Mouse (Mus musculus) hindbrain, embryonic 16.5 days (tissue): ENCODE measurements around the gene 9530077C05Rik. TPM values are rescaled to one million over a fixed set of nuclear protein-coding genes. Genes with fewer than 3 reads are reported as not detected.
"Not testable (repeated sequence)": the region's sequence is repeated elsewhere in the genome, so short reads cannot be mapped to it uniquely, and the experiment has no call there.

Experiments
- ATAC-seq: fragments of 200-750 bp; cut with Nextera tagmentation; 2 replicates; pipeline ENCODE4 v1.8.0; 2017; ENCODE audit warnings: moderate TSS enrichment, moderate library complexity
- H3K27ac ChIP-seq: fragments of 300-500 bp; sonication (generic); 2 replicates; pipeline ENCODE4 v1.5.1; 2014; ENCODE audit warnings: low read depth, mild to moderate bottlenecking, control low read depth, low read length, moderate library complexity
- H3K27me3 ChIP-seq: fragments of 300-500 bp; sonication (generic); replicated peaks from 2 replicates; pipeline ENCODE4 v1.6.1; 2014; ENCODE audit warnings: low read length; ENCODE audit not compliant: control insufficient read depth, insufficient read depth
- H3K36me3 ChIP-seq: fragments of 300-500 bp; sonication (generic); 2 replicates; pipeline ENCODE4 v1.6.1; 2014; ENCODE audit warnings: mild to moderate bottlenecking, low read length, moderate library complexity, mixed read lengths; ENCODE audit not compliant: control insufficient read depth, insufficient read depth
- H3K4me1 ChIP-seq: fragments of 300-500 bp; sonication (generic); 2 replicates; pipeline ENCODE4 v1.6.1; 2014; ENCODE audit warnings: low read depth, low read length; ENCODE audit not compliant: control insufficient read depth, insufficient read depth
- H3K4me2 ChIP-seq: fragments of 300-500 bp; sonication (generic); 2 replicates; pipeline ENCODE4 v1.6.1; 2014; ENCODE audit warnings: mild to moderate bottlenecking, low read length, control low read depth, moderate library complexity
- H3K4me3 ChIP-seq: fragments of 300-500 bp; sonication (generic); 2 replicates; pipeline ENCODE4 v1.5.1; 2014; ENCODE audit warnings: mild to moderate bottlenecking, low read length, control low read depth, moderate library complexity
- H3K9ac ChIP-seq: fragments of 300-500 bp; sonication (generic); 2 replicates; pipeline ENCODE4 v1.6.1; 2014; ENCODE audit warnings: low read depth, mild to moderate bottlenecking, control low read depth, low read length, moderate library complexity
- H3K9me3 ChIP-seq: fragments of 300-500 bp; sonication (generic); 2 replicates; pipeline ENCODE4 v1.6.1; 2014; ENCODE audit warnings: mild to moderate bottlenecking, low read length, moderate library complexity; ENCODE audit not compliant: control insufficient read depth
- WGBS: fragments of 180-500 bp; shearing (Covaris S2); extraction: QIAGEN DNeasy Blood & Tissue Kit; methylation state at CpG from one replicate; pipeline ENCODE4 v1.1.7; 2014; 5-methylcytosine and 5-hydroxymethylcytosine counted together
- polyA plus RNA-seq: library from polyadenylated mRNA; unstranded; fragments of >200 nt; fragmentation: Nextera tagmentation; extraction: Ambion mirVana; gene quantifications from 2 replicates; pipeline ENCODE4 v1.2.1, GENCODE M21; 2015

9530077C05Rik gene
- polyA plus RNA-seq, 1 experiment from 2014 or later = 19.3 TPM

- H3K4me2 ChIP-seq = peak within 1 kb of the TSS; percentile 96
- ATAC-seq = peak; percentile 97
Measured at GRCm38 (mm10) chr9:22389021-22389476, 22.3 kb upstream of the 9530077C05Rik start, which contains the start of gene Anln. Gene Anln, minus strand, starts transcription at chr9:22389188.

GRCm38 (mm10) chr9:22389736-22390245, 21.5 kb upstream of the 9530077C05Rik start:
- Histone ChIP-seq H3K27me3 (no peaks in the 10 kb centered on the region), H3K4me1 (peaks cover 5% of the 10 kb centered on the region), H3K4me2 (peak overlapping the region; percentile 96), H3K9me3 (no peaks in the 10 kb centered on the region), H3K36me3 (no peaks in the 10 kb centered on the region), H3K4me3 (no peak overlapping the region; the same call in 1 of the 2 replicates), H3K9ac (peak overlapping the region; percentile 82), H3K27ac (no peak overlapping the region; the same call in 1 of the 2 replicates)
- no peak for ATAC-seq
- 69% methylated on average over 6 of the region's 6 CpGs for WGBS

More at GRCm38 (mm10) chr9:22389021-22389476, 22.3 kb upstream of the 9530077C05Rik start, which contains the start of gene Anln:
- Histone ChIP-seq H3K9ac (peak within 1 kb of the TSS; percentile 82), H3K4me3 (peak within 1 kb of the TSS; percentile 63), H3K27me3 (no peaks in the 10 kb centered on the region), H3K9me3 (no peaks in the 10 kb centered on the region), H3K4me1 (peaks cover 5% of the 10 kb centered on the region), H3K27ac (peak within 1 kb of the TSS; percentile 82), H3K36me3 (no peaks in the 10 kb centered on the region)
- under 1% methylated on average over 34 of the region's 44 CpGs for WGBS

- Histone ChIP-seq H3K9me3 (no peaks in the 10 kb centered on the region), H3K9ac (no peak overlapping the region), H3K36me3 (no peaks in the 10 kb centered on the region), H3K4me2 (no peak overlapping the region), H3K4me1 (peaks cover 5% of the 10 kb centered on the region), H3K27me3 (no peaks in the 10 kb centered on the region), H3K4me3 (no peak overlapping the region), H3K27ac (no peak overlapping the region)
- WGBS = 86% methylated on average over 5 of the region's 5 CpGs
- ATAC-seq = no peak
Measured at GRCm38 (mm10) chr9:22390390-22390789, 20.9 kb upstream of the 9530077C05Rik start.

- ATAC-seq = no peak
- WGBS = 90% methylated on average over 2 of the region's 2 CpGs
- no peaks in the 10 kb centered on the region for H3K9me3 ChIP-seq
Measured at GRCm38 (mm10) chr9:22394725-22395124, 16.6 kb upstream of the 9530077C05Rik start.

GRCm38 (mm10) chr9:22399021-22399420, 12.3 kb upstream of the 9530077C05Rik start:
- no peak overlapping the region for H3K27ac ChIP-seq
- no peak overlapping the region for H3K4me3 ChIP-seq
- no peaks in the 10 kb centered on the region for H3K4me1 ChIP-seq
- no peaks in the 10 kb centered on the region for H3K9me3 ChIP-seq
- H3K9ac ChIP-seq = no peak overlapping the region
- H3K27me3 ChIP-seq = no peaks in the 10 kb centered on the region
- ATAC-seq = no peak
- H3K4me2 ChIP-seq = no peak overlapping the region
- H3K36me3 ChIP-seq = no peaks in the 10 kb centered on the region
- 77% methylated on average over 4 of the region's 4 CpGs for WGBS

More at GRCm38 (mm10) chr9:22394725-22395124, 16.6 kb upstream of the 9530077C05Rik start:
- Histone ChIP-seq H3K4me1 (no peaks in the 10 kb centered on the region), H3K4me2 (no peak overlapping the region), H3K4me3 (no peak overlapping the region), H3K27me3 (no peaks in the 10 kb centered on the region), H3K27ac (no peak overlapping the region), H3K36me3 (no peaks in the 10 kb centered on the region), H3K9ac (no peak overlapping the region)

GRCm38 (mm10) chr9:22402001-22402400, 9.3 kb upstream of the 9530077C05Rik start:
- Histone ChIP-seq H3K4me1 (no peaks in the 10 kb centered on the region), H3K4me3 (no peak overlapping the region), H3K27ac (no peak overlapping the region), H3K36me3 (no peaks in the 10 kb centered on the region), H3K4me2 (no peak overlapping the region), H3K9ac (no peak overlapping the region), H3K9me3 (no peaks in the 10 kb centered on the region), H3K27me3 (no peaks in the 10 kb centered on the region)
- ATAC-seq = no peak
- WGBS = 85% methylated on average over 6 of the region's 6 CpGs

GRCm38 (mm10) chr9:22402976-22403375, 8.3 kb upstream of the 9530077C05Rik start:
- no peaks in the 10 kb centered on the region for H3K4me1 ChIP-seq
- 82% methylated on average over 3 of the region's 3 CpGs for WGBS
- no peaks in the 10 kb centered on the region for H3K9me3 ChIP-seq
- no peaks in the 10 kb centered on the region for H3K27me3 ChIP-seq
- ATAC-seq = no peak
- H3K27ac ChIP-seq = no peak overlapping the region
- no peak overlapping the region for H3K4me2 ChIP-seq
- no peak overlapping the region for H3K9ac ChIP-seq
- H3K4me3 ChIP-seq = no peak overlapping the region
- H3K36me3 ChIP-seq = no peaks in the 10 kb centered on the region

GRCm38 (mm10) chr9:22403501-22403900, 7.8 kb upstream of the 9530077C05Rik start:
- not testable (repeated sequence) for H3K36me3 ChIP-seq, H3K4me1 ChIP-seq, H3K27ac ChIP-seq, H3K4me2 ChIP-seq, H3K27me3 ChIP-seq, H3K4me3 ChIP-seq, H3K9ac ChIP-seq, ATAC-seq, H3K9me3 ChIP-seq
- 64% methylated on average over 2 of the region's 2 CpGs for WGBS

- no peak overlapping the region for H3K9ac ChIP-seq
- no peaks in the 10 kb centered on the region for H3K27me3 ChIP-seq
- WGBS = 83% methylated on average over 3 of the region's 3 CpGs
- H3K9me3 ChIP-seq = no peaks in the 10 kb centered on the region
- ATAC-seq = no peak
- no peak overlapping the region for H3K27ac ChIP-seq
- H3K36me3 ChIP-seq = no peaks in the 10 kb centered on the region
- no peak overlapping the region for H3K4me2 ChIP-seq
- no peak overlapping the region for H3K4me3 ChIP-seq
- no peaks in the 10 kb centered on the region for H3K4me1 ChIP-seq
Measured at GRCm38 (mm10) chr9:22405414-22405813, 5.9 kb upstream of the 9530077C05Rik start.
